Mouse (Mus musculus): ENCODE measurements around the gene Slc37a1.

GRCm38 (mm10) chr17:31267603-31268002 is 19.0 kb upstream of the Slc37a1 start:
- no peak for TF ChIP-seq CTCF (IDR thresholded peaks at IDR 0.05; ENCODE audit: extremely low read depth, insufficient read depth, low read length)
- no peak for TF ChIP-seq POLR2A (IDR thresholded peaks at IDR 0.05; ENCODE audit: extremely low read depth, insufficient read depth, low read length)

Measured in cortical plate, adult 2 months (tissue).